Mouse (Mus musculus): ENCODE measurements around the gene B3galt5.

- TF ChIP-seq POLR2A (IDR thresholded peaks at IDR 0.05; ENCODE audit: borderline replicate concordance, insufficient read depth, low read length), result no peak
- no peak for TF ChIP-seq CTCF (IDR thresholded peaks at IDR 0.05; ENCODE audit: borderline replicate concordance, insufficient read depth, low read depth, low read length)
Measured at GRCm38 (mm10) chr16:96209789-96210188, 25.8 kb upstream of the B3galt5 start.
